Mouse (Mus musculus) limb, embryonic 14.5 days (tissue): ENCODE measurements around the gene Tmem170b. TPM values are rescaled to one million over a fixed set of nuclear protein-coding genes. Genes with fewer than 3 reads are reported as not detected.

Experiments
- ATAC-seq: fragments of 200-750 bp; cut with Nextera tagmentation; 2 replicates; pipeline ENCODE4 v1.8.0; 2017; ENCODE audit warnings: low read depth, moderate number of reproducible peaks, moderate TSS enrichment; ENCODE audit not compliant: low FRiP score
- DNase-seq: peaks from one replicate; pipeline ENCODE4 v3.0.0-alpha.2; 2015; ENCODE audit warnings: low spot score
- H3K27ac ChIP-seq: fragments of 300-500 bp; sonication (generic); replicated peaks from 2 replicates; pipeline ENCODE4 v1.5.1; 2014; ENCODE audit warnings: low read depth, mild to moderate bottlenecking, low read length, moderate library complexity, mixed read lengths
- H3K27me3 ChIP-seq: fragments of 300-500 bp; sonication (generic); 2 replicates; pipeline ENCODE4 v1.6.1; 2014; ENCODE audit warnings: low read length, mixed read lengths; ENCODE audit not compliant: control insufficient read depth, insufficient read depth
- H3K36me3 ChIP-seq: fragments of 300-500 bp; sonication (generic); 2 replicates; pipeline ENCODE4 v1.6.1; 2014; ENCODE audit warnings: mild to moderate bottlenecking, low read length, moderate library complexity, mixed read lengths; ENCODE audit not compliant: control insufficient read depth, insufficient read depth
- H3K4me1 ChIP-seq: fragments of 300-500 bp; sonication (generic); 2 replicates; pipeline ENCODE4 v1.6.1; 2014; ENCODE audit warnings: antibody characterized with exemption, low read length, mixed read lengths; ENCODE audit not compliant: control insufficient read depth, insufficient read depth
- H3K4me2 ChIP-seq: fragments of 300-500 bp; sonication (generic); replicated peaks from 2 replicates; pipeline ENCODE4 v1.6.1; 2014; ENCODE audit warnings: low read depth, mild to moderate bottlenecking, low read length, moderate library complexity; ENCODE audit not compliant: severe bottlenecking
- H3K4me3 ChIP-seq: fragments of 300-500 bp; sonication (generic); replicated peaks from 2 replicates; pipeline ENCODE4 v1.5.1; 2014; ENCODE audit warnings: low read length
- H3K9ac ChIP-seq: fragments of 300-500 bp; sonication (generic); 2 replicates; pipeline ENCODE4 v1.6.1; 2014; ENCODE audit warnings: mild to moderate bottlenecking, low read depth, low read length, moderate library complexity; ENCODE audit not compliant: severe bottlenecking
- H3K9me3 ChIP-seq: fragments of 300-500 bp; sonication (generic); 2 replicates; pipeline ENCODE4 v1.6.1; 2016; ENCODE audit warnings: low read length; ENCODE audit not compliant: control insufficient read depth
- POLR2A ChIP-seq: fragments of 200-500 bp; IDR thresholded peaks from 2 replicates; pipeline ENCODE4 v1.8.0; 2012; ENCODE audit warnings: inconsistent platforms, mild to moderate bottlenecking, moderate library complexity, borderline replicate concordance; ENCODE audit not compliant: insufficient read depth, insufficient read length; ENCODE audit errors: extremely low read depth
- whole genome bisulfite sequencing: fragments of 180-500 bp; shearing (Covaris S2); extraction: QIAGEN DNeasy Blood & Tissue Kit; methylation state at CpG from one replicate; pipeline ENCODE4 v1.1.7; 2014; 5-methylcytosine and 5-hydroxymethylcytosine counted together
- polyA plus RNA-seq, 2 experiments: library from polyadenylated mRNA; depleted of rRNA in 1 of 2; stranded (reverse) in 1 of 2; unstranded in 1 of 2; fragments of >200 nt; fragmentation: Nextera tagmentation in 1 of 2; extraction: Ambion mirVana in 1 of 2; gene quantifications; 2 replicates each; pipeline versions ENCODE4 v1.2.1 to v1.2.3; 2012 to 2014

Tmem170b gene
- polyA plus RNA-seq, 2 experiments = 4.4 to 15.7 TPM

DNA sequence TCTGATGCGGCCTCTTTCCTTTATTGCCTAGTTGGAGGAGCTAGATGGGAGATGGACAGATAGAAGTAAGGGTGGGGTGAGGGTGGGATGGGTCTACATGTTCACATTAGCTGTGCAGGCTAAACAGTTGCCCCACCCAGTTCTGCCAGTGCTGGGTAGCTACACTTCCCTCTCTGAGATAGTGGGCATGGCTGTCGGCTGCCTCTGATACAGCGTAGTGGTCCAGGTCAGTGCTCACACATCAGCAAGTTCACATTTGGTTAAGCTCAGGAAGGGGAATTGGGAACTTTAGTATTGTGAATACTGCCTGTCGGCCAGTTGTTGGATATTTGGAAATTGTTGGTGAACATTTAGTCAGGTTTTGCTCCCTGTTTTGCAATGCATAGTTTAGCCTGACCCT, 13.8 kb downstream of the Tmem170b start:
- TF ChIP-seq POLR2A = no peak
- Histone ChIP-seq H3K4me3 (no peak overlapping the region), H3K4me2 (no peak overlapping the region), H3K27me3 (no peaks in the 10 kb centered on the region), H3K36me3 (no peaks in the 10 kb centered on the region), H3K9ac (no peak overlapping the region), H3K4me1 (no peaks in the 10 kb centered on the region), H3K27ac (no peak overlapping the region), H3K9me3 (no peaks in the 10 kb centered on the region)
- WGBS = 84% methylated on average over 4 of the region's 4 CpGs
- ATAC-seq (no peak), DNase-seq (no peak)

- no peak for TF ChIP-seq POLR2A
- no peak overlapping the region for H3K4me2 ChIP-seq
- WGBS = 86% methylated on average over 4 of the region's 4 CpGs
- H3K4me1 ChIP-seq = no peaks in the 10 kb centered on the region
- ATAC-seq (no peak), DNase-seq (no peak)
- no peak overlapping the region for H3K27ac ChIP-seq
- H3K9ac ChIP-seq = no peak overlapping the region
- no peaks in the 10 kb centered on the region for H3K36me3 ChIP-seq
- H3K9me3 ChIP-seq = no peaks in the 10 kb centered on the region
- no peak overlapping the region for H3K4me3 ChIP-seq
- no peaks in the 10 kb centered on the region for H3K27me3 ChIP-seq
Observed at GRCm38 (mm10) chr13:41620132-41620531, 14.4 kb downstream of the Tmem170b start.

GRCm38 (mm10) chr13:41624123-41624522, 18.4 kb downstream of the Tmem170b start:
- Histone ChIP-seq H3K9ac (no peak overlapping the region), H3K4me1 (no peaks in the 10 kb centered on the region; the same call in 1 of the 2 replicates), H3K9me3 (no peaks in the 10 kb centered on the region), H3K27ac (no peak overlapping the region), H3K4me2 (no peak overlapping the region), H3K36me3 (no peaks in the 10 kb centered on the region), H3K27me3 (no peaks in the 10 kb centered on the region), H3K4me3 (no peak overlapping the region)
- ATAC-seq (no peak), DNase-seq (no peak)
- no peak for TF ChIP-seq POLR2A
- 83% methylated on average over 1 of the region's 1 CpGs for WGBS

- Histone ChIP-seq H3K4me1 (no peaks in the 10 kb centered on the region; the same call in 1 of the 2 replicates), H3K4me3 (no peak overlapping the region), H3K4me2 (no peak overlapping the region), H3K36me3 (no peaks in the 10 kb centered on the region), H3K9me3 (no peaks in the 10 kb centered on the region), H3K9ac (no peak overlapping the region), H3K27ac (no peak overlapping the region), H3K27me3 (no peaks in the 10 kb centered on the region)
- no peak for TF ChIP-seq POLR2A
- no peak for ATAC-seq
- DNase-seq = no peak
- 88% methylated on average over 3 of the region's 3 CpGs for WGBS
Observed at GRCm38 (mm10) chr13:41625248-41625647, 19.5 kb downstream of the Tmem170b start.

DNA sequence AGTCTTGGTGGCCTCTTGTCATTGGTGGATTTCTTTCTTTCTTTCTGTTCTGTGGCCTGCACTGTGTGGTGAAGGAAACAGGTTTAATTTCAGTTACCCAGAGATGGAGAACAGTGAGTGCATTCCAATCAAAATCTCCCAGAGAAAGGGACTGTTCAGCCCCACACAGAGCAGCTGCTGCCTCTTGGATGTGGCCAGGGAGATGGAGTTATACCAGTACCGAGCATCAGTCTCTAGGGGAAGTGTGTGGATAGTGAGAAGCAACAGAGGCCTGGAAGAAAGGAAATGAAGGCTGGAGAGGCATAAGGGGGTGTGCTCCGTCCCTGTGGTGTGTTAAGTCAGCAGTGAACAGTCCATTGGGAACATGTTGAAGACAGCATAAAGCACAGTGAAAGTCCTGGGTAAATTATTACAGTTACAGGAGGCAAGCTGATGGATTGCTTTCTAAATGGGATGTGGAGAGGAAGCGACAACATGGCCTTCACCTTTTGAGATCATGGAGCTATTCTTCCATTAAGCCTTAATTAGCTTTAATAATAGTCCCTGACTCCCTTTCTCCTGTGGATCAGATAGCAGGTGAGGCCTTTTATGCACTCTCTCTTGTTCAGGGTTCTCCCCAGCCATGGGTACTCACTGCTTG, 21.7 kb downstream of the Tmem170b start:
- no peak for ATAC-seq
- WGBS = 69% methylated on average over 3 of the region's 3 CpGs
- H3K9ac ChIP-seq = no peak overlapping the region
- TF ChIP-seq POLR2A = no peak
- no peaks in the 10 kb centered on the region; the same call in 1 of the 2 replicates for H3K4me1 ChIP-seq
- no peaks in the 10 kb centered on the region for H3K9me3 ChIP-seq
- H3K27me3 ChIP-seq = no peaks in the 10 kb centered on the region
- no peak overlapping the region for H3K4me2 ChIP-seq
- H3K27ac ChIP-seq = no peak overlapping the region
- no peak for DNase-seq
- no peak overlapping the region for H3K4me3 ChIP-seq
- no peaks in the 10 kb centered on the region; the same call in 1 of the 2 replicates for H3K36me3 ChIP-seq
